Mouse (Mus musculus): ENCODE measurements around the gene Dcun1d3. TPM values are rescaled to one million over a fixed set of nuclear protein-coding genes. Genes with fewer than 3 reads are reported as not detected.

The Dcun1d3 gene
- polyA plus RNA-seq (2014; fragmentation: Illumina TruSeq; extraction: RNeasy Lipid Tissue Mini Kit (QIAGEN cat#74804); ENCODE audit: low read depth, low replicate concordance): 15.8 TPM

DNA sequence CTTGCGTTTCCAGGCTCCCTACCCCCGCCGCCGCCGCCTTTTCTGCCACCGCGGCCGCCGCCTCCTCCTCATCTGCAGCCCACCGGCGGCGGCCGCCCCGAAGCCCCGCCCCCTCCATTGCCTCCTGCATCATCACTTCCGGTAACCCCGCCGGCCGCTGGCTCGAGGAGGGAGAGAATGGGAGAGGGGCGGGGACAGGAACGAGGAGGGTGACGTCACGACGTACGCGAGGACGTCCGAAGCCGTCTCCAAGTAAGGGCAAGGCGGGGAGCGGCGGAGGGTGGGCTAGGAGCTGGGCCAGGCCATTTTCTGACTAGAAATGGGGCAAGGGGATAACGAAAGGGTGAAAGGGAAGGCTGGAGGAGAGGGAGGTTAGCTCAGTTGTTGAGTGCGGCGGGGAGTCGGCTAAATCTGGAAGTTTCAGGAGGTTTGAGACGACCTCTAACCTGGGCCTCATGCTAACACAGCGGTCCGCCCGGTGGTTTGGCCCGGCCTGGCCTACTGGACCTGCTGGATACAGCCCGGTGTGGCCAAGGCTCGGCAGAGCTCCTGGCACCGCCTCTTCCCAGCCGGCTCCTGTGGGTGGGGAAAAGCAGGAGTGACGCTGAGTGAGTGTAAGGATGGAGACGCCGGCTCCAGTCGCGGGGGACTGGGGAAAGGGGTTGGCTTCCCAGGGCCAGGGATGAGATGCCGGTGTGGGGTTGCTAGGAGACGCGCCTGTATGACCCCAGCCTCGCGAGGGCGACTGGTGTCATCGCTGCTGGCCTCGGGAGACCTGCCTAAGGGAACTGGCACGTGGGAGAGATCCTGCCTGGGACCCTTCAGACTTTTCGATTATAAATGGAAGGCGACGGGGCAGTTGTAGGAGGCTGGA, at the start of gene Dcun1d3, which contains the start of gene Lyrm1:
Dcun1d3 (minus strand) TSS at position 660 of the 874 bp plus-strand sequence.
Lyrm1 (plus strand) TSS at position 223 of the 874 bp plus-strand sequence.

Other genes starting within 250 kb of the Dcun1d3 start
- not detected for gene Acsm4, start 206.3 kb downstream of the Dcun1d3 start, polyA plus RNA-seq (2014; fragmentation: Illumina TruSeq; extraction: RNeasy Lipid Tissue Mini Kit (QIAGEN cat#74804); ENCODE audit: low read depth, low replicate concordance)
- gene Thumpd1, start 175.5 kb downstream of the Dcun1d3 start, polyA plus RNA-seq (2014; fragmentation: Illumina TruSeq; extraction: RNeasy Lipid Tissue Mini Kit (QIAGEN cat#74804); ENCODE audit: low read depth, low replicate concordance): 41.8 TPM
- 15.0 TPM for gene Acsm3, start 135.4 kb downstream of the Dcun1d3 start, polyA plus RNA-seq (2014; fragmentation: Illumina TruSeq; extraction: RNeasy Lipid Tissue Mini Kit (QIAGEN cat#74804); ENCODE audit: low read depth, low replicate concordance)
- gene Rexo5, start 102.3 kb downstream of the Dcun1d3 start, polyA plus RNA-seq (2014; fragmentation: Illumina TruSeq; extraction: RNeasy Lipid Tissue Mini Kit (QIAGEN cat#74804); ENCODE audit: low read depth, low replicate concordance): 5.6 TPM
- 13.2 TPM for gene Eri2, start 102.2 kb downstream of the Dcun1d3 start, polyA plus RNA-seq (2014; fragmentation: Illumina TruSeq; extraction: RNeasy Lipid Tissue Mini Kit (QIAGEN cat#74804); ENCODE audit: low read depth, low replicate concordance)
- gene Lyrm1, start 437 bp downstream of the Dcun1d3 start, polyA plus RNA-seq (2014; fragmentation: Illumina TruSeq; extraction: RNeasy Lipid Tissue Mini Kit (QIAGEN cat#74804); ENCODE audit: low read depth, low replicate concordance): 20.6 TPM
- gene Dnah3, start 199.0 kb upstream of the Dcun1d3 start, polyA plus RNA-seq (2014; fragmentation: Illumina TruSeq; extraction: RNeasy Lipid Tissue Mini Kit (QIAGEN cat#74804); ENCODE audit: low read depth, low replicate concordance): 0.40 TPM
- gene Tmem159, start 206.1 kb upstream of the Dcun1d3 start, polyA plus RNA-seq (2014; fragmentation: Illumina TruSeq; extraction: RNeasy Lipid Tissue Mini Kit (QIAGEN cat#74804); ENCODE audit: low read depth, low replicate concordance): 22.6 TPM
- gene Zp2, start 249.0 kb upstream of the Dcun1d3 start, polyA plus RNA-seq (2014; fragmentation: Illumina TruSeq; extraction: RNeasy Lipid Tissue Mini Kit (QIAGEN cat#74804); ENCODE audit: low read depth, low replicate concordance): not detected

Data from kidney, adult 10 weeks (tissue).